Mouse (Mus musculus): Measurements from ENCODE around the gene Nup93. TPM values are rescaled to one million over a fixed set of nuclear protein-coding genes. Genes with fewer than 3 reads are reported as not detected.

The Nup93 gene
- polyA plus RNA-seq, 1 experiment from 2014 or later, result 118 TPM

DNA sequence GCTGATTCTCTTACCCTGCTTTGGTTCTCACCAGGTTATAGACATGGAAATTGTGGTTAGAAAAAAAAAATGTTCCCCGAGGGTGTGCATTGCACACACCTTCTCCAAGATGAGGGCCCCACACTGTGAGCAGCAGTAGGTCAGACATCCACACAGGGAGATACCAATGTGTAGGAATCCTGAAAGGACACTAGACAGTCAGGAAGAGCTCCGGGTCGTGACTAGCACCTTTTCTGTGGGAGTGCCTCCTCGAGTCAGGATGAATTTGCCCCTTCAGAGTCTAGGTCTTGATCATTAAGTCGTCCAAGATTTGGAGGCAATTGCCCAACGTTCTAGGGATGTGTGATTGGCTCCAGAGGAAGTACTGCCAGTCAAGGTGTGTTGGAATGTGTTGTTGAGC lies 28.6 kb upstream of the Nup93 start:
- no peak overlapping the region for H3K4me2 ChIP-seq
- no peak for DNase-seq (ENCODE audit: low spot score, missing footprints)
- H3K27ac ChIP-seq (ENCODE audit: low read depth, low read length), result no peak overlapping the region
- WGBS, result 68% methylated on average over 6 of the region's 6 CpGs
- H3K9me3 ChIP-seq (ENCODE audit: control insufficient read depth, low read length), result no peaks in the 10 kb centered on the region
- peaks cover 7% of the 10 kb centered on the region for H3K4me1 ChIP-seq (ENCODE audit: control insufficient read depth, insufficient read depth, low read length)
- peaks cover 56% of the 10 kb centered on the region for H3K27me3 ChIP-seq (ENCODE audit: control insufficient read depth, insufficient read depth, low read length)
- ATAC-seq (ENCODE audit: low FRiP score), result no peak
- H3K9ac ChIP-seq (ENCODE audit: low read length), result no peak overlapping the region
- H3K4me3 ChIP-seq (ENCODE audit: low read depth, low read length), result no peak overlapping the region
- H3K36me3 ChIP-seq (ENCODE audit: control insufficient read depth, insufficient read depth, low read length), result no peaks in the 10 kb centered on the region

GRCm38 (mm10) chr8:94186542-94186941 lies 27.8 kb upstream of the Nup93 start:
- peak; percentile 64 for ATAC-seq (ENCODE audit: low FRiP score)
- Histone ChIP-seq H3K4me3 (ENCODE audit: low read depth, low read length) (no peak overlapping the region), H3K27me3 (ENCODE audit: control insufficient read depth, insufficient read depth, low read length) (peaks cover 56% of the 10 kb centered on the region), H3K9ac (ENCODE audit: low read length) (no peak overlapping the region), H3K9me3 (ENCODE audit: control insufficient read depth, low read length) (no peaks in the 10 kb centered on the region), H3K36me3 (ENCODE audit: control insufficient read depth, insufficient read depth, low read length) (no peaks in the 10 kb centered on the region), H3K27ac (ENCODE audit: low read depth, low read length) (no peak overlapping the region), H3K4me1 (ENCODE audit: control insufficient read depth, insufficient read depth, low read length) (peaks cover 7% of the 10 kb centered on the region), H3K4me2 (no peak overlapping the region)
- DNase-seq (ENCODE audit: low spot score, missing footprints), result peak; percentile 93
- WGBS, result 9% methylated on average over 17 of the region's 17 CpGs

GRCm38 (mm10) chr8:94187290-94188002 lies 26.9 kb upstream of the Nup93 start:
- no peak overlapping the region for H3K9ac ChIP-seq (ENCODE audit: low read length)
- H3K4me2 ChIP-seq, result no peak overlapping the region
- peak; percentile 93 for DNase-seq (ENCODE audit: low spot score, missing footprints)
- ATAC-seq (ENCODE audit: low FRiP score), result no peak
- H3K27ac ChIP-seq (ENCODE audit: low read depth, low read length), result no peak overlapping the region
- 35% methylated on average over 21 of the region's 21 CpGs for WGBS
- H3K27me3 ChIP-seq (ENCODE audit: control insufficient read depth, insufficient read depth, low read length), result peaks cover 50% of the 10 kb centered on the region
- H3K4me3 ChIP-seq (ENCODE audit: low read depth, low read length), result no peak overlapping the region
- H3K36me3 ChIP-seq (ENCODE audit: control insufficient read depth, insufficient read depth, low read length), result no peaks in the 10 kb centered on the region
- H3K4me1 ChIP-seq (ENCODE audit: control insufficient read depth, insufficient read depth, low read length), result peaks cover 7% of the 10 kb centered on the region
- no peaks in the 10 kb centered on the region for H3K9me3 ChIP-seq (ENCODE audit: control insufficient read depth, low read length)

DNA sequence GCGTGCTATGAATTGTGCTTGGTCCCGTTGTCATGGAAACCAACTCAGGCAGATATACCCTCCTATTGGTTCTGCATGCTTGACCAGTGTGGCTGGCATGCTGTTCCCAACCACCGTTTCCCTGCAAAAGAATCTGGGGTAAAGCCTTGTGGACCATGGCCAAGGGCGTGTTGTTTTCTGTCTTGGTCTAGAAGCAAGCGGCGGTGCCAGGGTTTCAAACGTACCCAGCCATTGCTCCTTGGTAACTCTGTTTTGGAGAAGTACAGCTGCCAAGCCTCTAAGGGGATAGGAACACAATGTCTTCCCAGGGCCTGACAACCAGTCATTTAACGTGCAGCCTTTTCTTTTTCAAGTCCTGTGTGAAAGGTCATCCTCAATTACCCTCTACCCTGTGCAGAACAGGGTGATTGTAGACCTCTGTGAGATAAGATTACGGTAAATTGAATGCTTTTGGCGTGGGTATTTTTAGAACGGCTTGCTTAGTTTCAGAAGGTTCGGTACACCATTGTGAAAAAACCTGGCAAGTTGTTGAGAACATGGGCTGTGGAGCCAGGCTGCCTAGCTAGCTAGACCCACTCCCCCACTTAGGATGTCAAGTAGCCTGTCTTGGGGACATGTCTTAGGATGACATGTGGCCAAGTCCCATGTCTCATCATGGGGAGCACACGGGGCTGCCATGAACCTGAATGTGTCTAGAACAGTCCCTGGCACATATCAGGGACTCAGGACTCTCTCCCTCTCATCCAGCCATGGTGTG lies 24.9 kb upstream of the Nup93 start:
- Histone ChIP-seq H3K36me3 (ENCODE audit: control insufficient read depth, insufficient read depth, low read length) (no peaks in the 10 kb centered on the region), H3K4me3 (ENCODE audit: low read depth, low read length) (no peak overlapping the region), H3K9ac (ENCODE audit: low read length) (no peak overlapping the region), H3K4me2 (no peak overlapping the region), H3K27ac (ENCODE audit: low read depth, low read length) (no peak overlapping the region), H3K27me3 (ENCODE audit: control insufficient read depth, insufficient read depth, low read length) (peaks cover 30% of the 10 kb centered on the region), H3K9me3 (ENCODE audit: control insufficient read depth, low read length) (no peaks in the 10 kb centered on the region), H3K4me1 (ENCODE audit: control insufficient read depth, insufficient read depth, low read length) (no peaks in the 10 kb centered on the region)
- 74% methylated on average over 13 of the region's 13 CpGs for WGBS
- DNase-seq (ENCODE audit: low spot score, missing footprints) (no peak), ATAC-seq (ENCODE audit: low FRiP score) (no peak)

DNA sequence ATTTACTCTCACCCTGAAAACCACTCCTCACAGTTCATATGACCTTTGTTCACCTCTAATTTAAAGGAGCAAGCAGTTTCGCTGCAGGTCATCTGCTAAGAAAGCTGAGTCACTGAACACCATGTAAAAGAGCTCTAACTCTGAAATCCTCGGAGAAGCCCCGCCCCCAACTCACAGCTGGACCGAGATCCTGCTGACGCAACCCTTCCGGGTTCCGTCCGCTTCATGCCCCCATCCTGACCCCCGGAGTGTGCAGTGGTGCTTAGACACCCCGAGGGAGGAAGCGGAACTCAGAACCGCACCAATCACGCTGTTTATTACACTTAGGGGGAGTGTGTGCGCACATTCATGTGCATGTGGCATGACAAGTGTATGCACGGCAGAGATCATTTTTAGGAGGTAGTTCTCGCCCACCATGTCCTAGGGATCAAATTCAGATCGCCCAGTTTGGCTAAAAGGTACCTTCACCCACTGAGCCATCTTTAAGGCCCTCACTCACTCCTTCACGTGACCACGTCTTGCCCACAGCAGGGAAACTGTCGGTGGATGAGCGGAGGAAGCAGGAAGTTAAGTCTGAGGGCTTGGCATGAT lies 23.2 kb upstream of the Nup93 start:
- Histone ChIP-seq H3K4me3 (ENCODE audit: low read depth, low read length) (peak overlapping the region; percentile 18; the same call in 1 of the 2 replicates), H3K27me3 (ENCODE audit: control insufficient read depth, insufficient read depth, low read length) (peaks cover 18% of the 10 kb centered on the region), H3K4me1 (ENCODE audit: control insufficient read depth, insufficient read depth, low read length) (no peaks in the 10 kb centered on the region), H3K4me2 (peak overlapping the region; percentile 39), H3K9me3 (ENCODE audit: control insufficient read depth, low read length) (no peaks in the 10 kb centered on the region), H3K9ac (ENCODE audit: low read length) (no peak overlapping the region; the same call in 1 of the 2 replicates), H3K27ac (ENCODE audit: low read depth, low read length) (no peak overlapping the region), H3K36me3 (ENCODE audit: control insufficient read depth, insufficient read depth, low read length) (no peaks in the 10 kb centered on the region)
- ATAC-seq (ENCODE audit: low FRiP score) (no peak), DNase-seq (ENCODE audit: low spot score, missing footprints) (no peak)
- WGBS, result 29% methylated on average over 21 of the region's 21 CpGs

- no peak for DNase-seq (ENCODE audit: low spot score, missing footprints)
- no peak overlapping the region for H3K9ac ChIP-seq (ENCODE audit: low read length)
- no peaks in the 10 kb centered on the region for H3K36me3 ChIP-seq (ENCODE audit: control insufficient read depth, insufficient read depth, low read length)
- H3K4me3 ChIP-seq (ENCODE audit: low read depth, low read length), result no peak overlapping the region
- no peak overlapping the region for H3K27ac ChIP-seq (ENCODE audit: low read depth, low read length)
- no peak overlapping the region for H3K4me2 ChIP-seq
- H3K27me3 ChIP-seq (ENCODE audit: control insufficient read depth, insufficient read depth, low read length), result peaks cover 2% of the 10 kb centered on the region; the same call in 1 of the 2 replicates
- no peak for ATAC-seq (ENCODE audit: low FRiP score)
- no peaks in the 10 kb centered on the region for H3K9me3 ChIP-seq (ENCODE audit: control insufficient read depth, low read length)
- H3K4me1 ChIP-seq (ENCODE audit: control insufficient read depth, insufficient read depth, low read length), result no peaks in the 10 kb centered on the region
- WGBS, result 85% methylated on average over 1 of the region's 1 CpGs
These were observed 21.4 kb upstream of the Nup93 start for GRCm38 (mm10) chr8:94192926-94193325.

DNA sequence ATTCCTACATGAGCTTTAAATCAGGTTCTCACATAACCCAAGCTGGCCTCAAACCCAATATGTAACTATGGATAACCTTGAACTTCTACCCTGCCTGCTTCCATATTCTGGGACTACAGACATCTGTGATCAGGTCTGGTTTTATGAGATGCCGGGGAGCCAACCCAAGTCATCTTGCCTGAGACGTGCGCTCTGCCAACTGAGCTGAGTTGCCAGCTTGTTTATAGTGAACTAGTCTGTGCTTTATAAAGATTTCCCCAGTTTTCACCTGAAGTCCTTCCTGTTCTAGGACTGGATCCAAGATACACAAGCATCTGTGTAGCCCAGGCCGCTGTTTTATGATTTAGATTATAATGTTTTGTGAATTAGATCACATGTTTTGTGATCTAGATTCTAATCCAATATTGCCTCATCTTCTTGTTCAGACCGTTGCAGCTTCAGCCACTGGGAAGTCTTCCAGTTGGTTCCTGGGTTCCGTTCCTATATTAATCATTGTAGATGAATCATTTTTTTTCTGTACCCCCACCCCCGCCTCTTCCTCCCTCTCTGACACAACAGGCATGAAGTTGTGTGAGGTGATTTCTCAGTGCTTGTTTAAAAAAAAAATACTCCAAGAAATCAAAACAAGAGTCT lies 19.7 kb upstream of the Nup93 start:
- Histone ChIP-seq H3K4me3 (ENCODE audit: low read depth, low read length) (no peak overlapping the region), H3K9me3 (ENCODE audit: control insufficient read depth, low read length) (no peaks in the 10 kb centered on the region), H3K4me2 (no peak overlapping the region), H3K27me3 (ENCODE audit: control insufficient read depth, insufficient read depth, low read length) (no peaks in the 10 kb centered on the region), H3K27ac (ENCODE audit: low read depth, low read length) (no peak overlapping the region), H3K36me3 (ENCODE audit: control insufficient read depth, insufficient read depth, low read length) (no peaks in the 10 kb centered on the region), H3K4me1 (ENCODE audit: control insufficient read depth, insufficient read depth, low read length) (no peaks in the 10 kb centered on the region), H3K9ac (ENCODE audit: low read length) (no peak overlapping the region)
- WGBS, result 92% methylated on average over 7 of the region's 7 CpGs
- DNase-seq (ENCODE audit: low spot score, missing footprints) (no peak), ATAC-seq (ENCODE audit: low FRiP score) (no peak)

DNA sequence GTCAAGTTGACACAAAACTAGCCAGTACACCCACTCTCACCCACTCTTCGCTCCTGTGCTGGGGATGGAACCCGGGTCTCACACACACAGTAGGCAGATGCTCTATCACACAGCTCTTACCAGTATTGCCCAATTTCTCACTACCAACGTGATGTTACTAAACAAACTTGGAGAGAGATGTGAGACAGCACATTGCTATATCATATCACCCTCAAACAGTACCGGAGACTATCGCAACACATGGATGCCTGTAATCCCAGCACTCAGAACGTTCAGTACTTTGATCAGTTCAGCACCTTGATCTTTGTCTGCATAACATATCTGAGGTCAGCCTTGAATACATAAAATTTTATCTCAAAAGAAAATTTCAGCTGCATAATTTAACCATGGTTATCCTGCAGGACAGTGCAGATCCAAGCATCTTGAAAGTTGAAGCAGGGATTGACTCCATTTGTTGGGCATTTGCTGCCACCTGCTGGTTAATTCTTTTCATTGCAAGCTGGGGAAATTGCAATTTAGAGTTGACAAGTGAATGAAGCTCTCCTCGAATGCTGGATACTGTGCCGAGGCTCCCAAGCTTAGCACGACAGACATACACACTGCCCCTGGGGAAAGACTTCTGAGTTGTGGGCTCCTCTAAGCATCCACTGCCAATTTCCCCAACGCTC lies 15.0 kb upstream of the Nup93 start:
- no peak overlapping the region for H3K4me3 ChIP-seq (ENCODE audit: low read depth, low read length)
- no peak overlapping the region for H3K9ac ChIP-seq (ENCODE audit: low read length)
- ATAC-seq (ENCODE audit: low FRiP score) (no peak), DNase-seq (ENCODE audit: low spot score, missing footprints) (peak; percentile 99)
- WGBS, result 43% methylated on average over 10 of the region's 10 CpGs
- no peaks in the 10 kb centered on the region for H3K36me3 ChIP-seq (ENCODE audit: control insufficient read depth, insufficient read depth, low read length)
- no peaks in the 10 kb centered on the region for H3K9me3 ChIP-seq (ENCODE audit: control insufficient read depth, low read length)
- no peaks in the 10 kb centered on the region for H3K4me1 ChIP-seq (ENCODE audit: control insufficient read depth, insufficient read depth, low read length)
- no peaks in the 10 kb centered on the region for H3K27me3 ChIP-seq (ENCODE audit: control insufficient read depth, insufficient read depth, low read length)
- no peak overlapping the region for H3K27ac ChIP-seq (ENCODE audit: low read depth, low read length)
- no peak overlapping the region for H3K4me2 ChIP-seq
